Mouse (Mus musculus): ENCODE measurements around the gene 4930442H23Rik. TPM values are rescaled to one million over a fixed set of nuclear protein-coding genes. Genes with fewer than 3 reads are reported as not detected.
"Not testable (repeated sequence)": the region's sequence is repeated elsewhere in the genome, so short reads cannot be mapped to it uniquely, and the experiment has no call there.

Gene 4930442H23Rik
- polyA plus RNA-seq (2012; ENCODE audit: insufficient read depth, low replicate concordance), result not detected in 2 replicates

DNA sequence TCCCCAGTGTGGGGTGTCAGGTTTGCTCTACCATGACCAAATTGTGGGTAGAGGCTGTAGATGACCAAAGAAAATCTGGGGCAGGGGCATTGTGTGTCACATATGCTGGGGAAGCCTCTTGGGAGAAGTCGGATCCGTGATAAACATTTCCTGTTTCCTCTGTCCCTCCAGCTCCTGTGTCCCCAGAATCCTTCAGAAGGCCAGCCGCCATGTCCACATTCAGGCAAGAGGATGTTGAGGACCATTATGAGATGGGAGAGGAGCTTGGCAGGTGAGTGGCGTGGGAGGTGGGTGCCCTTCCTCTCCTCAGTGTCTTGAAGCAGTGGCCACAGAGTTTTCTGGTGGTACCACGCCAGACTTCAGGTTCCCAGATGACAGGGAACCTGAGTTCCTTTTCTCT lies at the start of gene 4930442H23Rik:
4930442H23Rik (minus strand) TSS at position 45 of the 400 bp plus-strand sequence.
- TF ChIP-seq FLI1 (IDR thresholded peaks at IDR 0.05; ENCODE audit: low read length), result no peak
- TF ChIP-seq GATA1 (IDR thresholded peaks at IDR 0.05; ENCODE audit: borderline replicate concordance, low read length), result no peak
- peaks cover 83% of the 10 kb centered on the region for H3K36me3 ChIP-seq (replicated peaks; ENCODE audit: low read length)
- H3K9me3 ChIP-seq, result peaks cover 4% of the 10 kb centered on the region
- H3K4me1 ChIP-seq, result peaks cover 71% of the 10 kb centered on the region
- peak within 1 kb of the TSS; percentile 96 for H3K4me3 ChIP-seq (replicated peaks)
- H3K27me3 ChIP-seq (replicated peaks), result no peaks in the 10 kb centered on the region

DNA sequence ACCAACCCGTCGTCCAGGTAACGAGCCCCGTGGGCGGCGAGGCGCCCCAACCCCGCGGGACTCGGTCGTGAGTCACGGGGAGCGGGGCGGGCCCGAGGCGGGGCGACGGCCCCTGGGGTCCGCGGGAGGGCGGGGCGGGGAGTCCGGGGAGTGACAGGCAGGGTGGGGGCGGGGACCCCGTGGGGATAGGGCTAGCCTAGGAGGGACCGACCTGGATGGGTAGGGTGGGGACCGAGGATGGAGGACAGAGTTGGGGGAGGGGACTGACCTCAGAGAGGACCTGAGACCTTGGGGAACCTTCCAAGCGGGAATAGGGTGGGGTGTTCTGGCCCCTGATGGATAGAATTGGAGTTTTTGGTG lies 49.6 kb upstream of the 4930442H23Rik start:
- Histone ChIP-seq H3K4me3 (replicated peaks) (peak overlapping the region; percentile 95), H3K4me1 (peaks cover 56% of the 10 kb centered on the region), H3K36me3 (replicated peaks; ENCODE audit: low read length) (no peaks in the 10 kb centered on the region), H3K9me3 (no peaks in the 10 kb centered on the region), H3K27me3 (replicated peaks) (peaks cover 75% of the 10 kb centered on the region)
- TF ChIP-seq GATA1 (IDR thresholded peaks at IDR 0.05; ENCODE audit: borderline replicate concordance, low read length) (no peak), FLI1 (IDR thresholded peaks at IDR 0.05; ENCODE audit: low read length) (no peak)

GRCm38 (mm10) chr10:81232580-81233225 lies 49.1 kb upstream of the 4930442H23Rik start, which contains the start of gene Zfr2:
Gene Zfr2 (plus strand): TSS chr10:81233155.
- TF ChIP-seq GATA1 (IDR thresholded peaks at IDR 0.05; ENCODE audit: borderline replicate concordance, low read length) (no peak), FLI1 (IDR thresholded peaks at IDR 0.05; ENCODE audit: low read length) (no peak)
- H3K27me3 ChIP-seq (replicated peaks), result peaks cover 75% of the 10 kb centered on the region
- H3K9me3 ChIP-seq, result no peaks in the 10 kb centered on the region
- no peaks in the 10 kb centered on the region for H3K36me3 ChIP-seq (replicated peaks; ENCODE audit: low read length)
- H3K4me3 ChIP-seq (replicated peaks), result peak within 1 kb of the TSS; percentile 95
- peaks cover 51% of the 10 kb centered on the region for H3K4me1 ChIP-seq

GRCm38 (mm10) chr10:81231436-81231835 lies 47.8 kb upstream of the 4930442H23Rik start:
- Histone ChIP-seq H3K36me3 (replicated peaks; ENCODE audit: low read length) (no peaks in the 10 kb centered on the region), H3K9me3 (no peaks in the 10 kb centered on the region), H3K4me1 (peaks cover 49% of the 10 kb centered on the region), H3K27me3 (replicated peaks) (peaks cover 62% of the 10 kb centered on the region), H3K4me3 (replicated peaks) (peak overlapping the region; percentile 56)
- TF ChIP-seq GATA1 (IDR thresholded peaks at IDR 0.05; ENCODE audit: borderline replicate concordance, low read length), result no peak
- TF ChIP-seq FLI1 (IDR thresholded peaks at IDR 0.05; ENCODE audit: low read length), result no peak

GRCm38 (mm10) chr10:81230438-81231332 lies 47.0 kb upstream of the 4930442H23Rik start, which contains the start of gene Atcay:
Gene Atcay (minus strand): TSS chr10:81230833.
- Histone ChIP-seq H3K27me3 (replicated peaks) (peaks cover 56% of the 10 kb centered on the region), H3K4me3 (replicated peaks) (peak within 1 kb of the TSS; percentile 78), H3K9me3 (no peaks in the 10 kb centered on the region), H3K36me3 (replicated peaks; ENCODE audit: low read length) (no peaks in the 10 kb centered on the region), H3K4me1 (peaks cover 49% of the 10 kb centered on the region)
- TF ChIP-seq FLI1 (IDR thresholded peaks at IDR 0.05; ENCODE audit: low read length), result no peak
- TF ChIP-seq GATA1 (IDR thresholded peaks at IDR 0.05; ENCODE audit: borderline replicate concordance, low read length), result no peak

DNA sequence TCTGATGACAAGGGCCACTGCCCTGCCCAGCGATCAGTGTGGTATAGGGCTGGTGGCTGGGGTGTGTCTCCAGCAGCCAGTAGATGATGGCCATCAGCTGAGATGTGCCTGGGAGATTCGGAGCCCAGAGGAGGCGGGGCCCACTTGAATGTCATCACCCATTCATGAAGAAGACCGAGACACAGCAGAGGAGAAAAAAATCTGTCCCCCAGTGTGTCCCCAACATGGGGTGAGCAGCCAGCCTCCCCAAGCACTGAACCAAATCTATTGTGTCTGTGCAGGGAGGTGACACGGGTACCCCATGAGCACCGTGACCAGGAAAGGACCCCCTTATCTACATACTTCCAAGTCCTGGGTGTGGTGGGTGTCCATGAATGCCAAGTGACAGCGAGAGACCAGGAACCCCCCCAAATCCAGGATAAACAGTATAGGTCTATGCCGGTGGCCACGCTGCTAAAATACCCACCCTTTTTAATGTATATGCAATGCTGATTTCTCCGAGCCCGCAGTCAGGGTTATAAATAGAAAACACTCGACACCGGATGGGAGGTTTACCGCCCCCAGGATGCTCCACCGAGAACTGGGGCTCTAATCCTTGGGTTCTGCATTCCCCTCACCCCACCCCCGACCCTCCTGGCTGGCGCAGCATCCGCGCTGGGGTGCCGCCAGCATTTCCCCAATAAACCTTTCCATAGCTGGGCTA lies 46.2 kb upstream of the 4930442H23Rik start:
- Histone ChIP-seq H3K9me3 (no peaks in the 10 kb centered on the region), H3K36me3 (replicated peaks; ENCODE audit: low read length) (no peaks in the 10 kb centered on the region), H3K27me3 (replicated peaks) (peaks cover 49% of the 10 kb centered on the region), H3K4me1 (peaks cover 49% of the 10 kb centered on the region), H3K4me3 (replicated peaks) (no peak overlapping the region)
- TF ChIP-seq FLI1 (IDR thresholded peaks at IDR 0.05; ENCODE audit: low read length) (no peak), GATA1 (IDR thresholded peaks at IDR 0.05; ENCODE audit: borderline replicate concordance, low read length) (no peak)

GRCm38 (mm10) chr10:81223731-81224130 lies 40.1 kb upstream of the 4930442H23Rik start:
- H3K9me3 ChIP-seq; H3K36me3 ChIP-seq (replicated peaks; ENCODE audit: low read length); H3K4me3 ChIP-seq (replicated peaks): not testable (repeated sequence)
- Histone ChIP-seq H3K27me3 (replicated peaks) (peaks cover 26% of the 10 kb centered on the region), H3K4me1 (peaks cover 10% of the 10 kb centered on the region)

- Histone ChIP-seq H3K9me3 (no peaks in the 10 kb centered on the region), H3K27me3 (replicated peaks) (peaks cover 20% of the 10 kb centered on the region)
- TF ChIP-seq GATA1 (IDR thresholded peaks at IDR 0.05; ENCODE audit: borderline replicate concordance, low read length), result no peak
- TF ChIP-seq FLI1 (IDR thresholded peaks at IDR 0.05; ENCODE audit: low read length), result no peak
These were observed 37.9 kb upstream of the 4930442H23Rik start for GRCm38 (mm10) chr10:81221402-81222015.

GRCm38 (mm10) chr10:81217964-81218363 lies 34.3 kb upstream of the 4930442H23Rik start:
- no peaks in the 10 kb centered on the region for H3K36me3 ChIP-seq (replicated peaks; ENCODE audit: low read length)
- H3K4me3 ChIP-seq (replicated peaks), result no peak overlapping the region
- H3K27me3 ChIP-seq (replicated peaks), result peaks cover 29% of the 10 kb centered on the region
- peaks cover 4% of the 10 kb centered on the region for H3K9me3 ChIP-seq
- H3K4me1 ChIP-seq, result peaks cover 18% of the 10 kb centered on the region
- TF ChIP-seq GATA1 (IDR thresholded peaks at IDR 0.05; ENCODE audit: borderline replicate concordance, low read length) (no peak), FLI1 (IDR thresholded peaks at IDR 0.05; ENCODE audit: low read length) (no peak)

More at GRCm38 (mm10) chr10:81221402-81222015, 37.9 kb upstream of the 4930442H23Rik start:
- Histone ChIP-seq H3K4me3 (replicated peaks) (no peak overlapping the region), H3K36me3 (replicated peaks; ENCODE audit: low read length) (no peaks in the 10 kb centered on the region), H3K4me1 (peaks cover 15% of the 10 kb centered on the region)

GRCm38 (mm10) chr10:81217267-81217666 lies 33.6 kb upstream of the 4930442H23Rik start:
- H3K4me1 ChIP-seq, result peaks cover 25% of the 10 kb centered on the region
- H3K4me3 ChIP-seq (replicated peaks); H3K36me3 ChIP-seq (replicated peaks; ENCODE audit: low read length): not testable (repeated sequence)
- H3K9me3 ChIP-seq, result peaks cover 11% of the 10 kb centered on the region
- peaks cover 33% of the 10 kb centered on the region for H3K27me3 ChIP-seq (replicated peaks)

Data from megakaryocyte, embryonic 14.5 days (primary cell).